Mouse (Mus musculus) B cell, adult 62 days (primary cell): ENCODE measurements around the gene Serpina3i. TPM values are rescaled to one million over a fixed set of nuclear protein-coding genes. Genes with fewer than 3 reads are reported as not detected.

Experiments used
- total RNA-seq: library from RNA; stranded (reverse); gene quantifications from 4 replicates; pipeline ENCODE4 v1.2.4, GENCODE M21; 2023

The Serpina3i gene
- total RNA-seq: 1.6 to 1.8 TPM in 2 of 4 replicates, not detected in the others

GRCm38 (mm10) chr12:104262863-104263262 is at the start of gene Serpina3i:
Gene Serpina3i, plus strand, starts transcription at chr12:104263122.

GRCm38 (mm10) chr12:104214445-104214753 is 48.5 kb upstream of the Serpina3i start, which contains the start of gene Serpina3f:
Gene Serpina3f, plus strand, starts transcription at chr12:104214544.

GRCm38 (mm10) chr12:104235915-104236314 is 27.0 kb upstream of the Serpina3i start, which contains the start of gene Serpina3g:
Gene Serpina3g, plus strand, starts transcription at chr12:104236245.

DNA sequence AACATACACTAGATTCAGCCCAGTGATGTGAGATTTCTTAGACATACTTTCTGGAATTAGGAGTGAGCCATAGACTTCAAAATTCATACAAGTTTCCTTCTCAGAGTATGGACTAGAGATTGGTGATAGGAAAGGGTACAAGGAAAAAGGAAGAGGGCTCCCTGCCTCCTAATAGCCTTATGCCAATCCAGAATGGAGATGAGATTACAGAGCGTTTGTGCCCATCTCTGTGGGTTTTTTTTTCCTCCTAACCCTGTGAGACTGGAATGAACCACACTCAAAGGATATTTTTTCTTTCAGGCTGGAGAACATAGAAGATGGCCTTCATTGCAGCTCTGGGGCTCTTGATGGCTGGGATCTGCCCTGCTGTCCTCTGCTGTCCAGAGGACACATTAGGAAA is 51.3 kb downstream of the Serpina3i start, which contains the start of gene Serpina3j:
TSS of gene Serpina3j (plus strand) at position 301 of the 400 bp plus-strand sequence.

Other genes starting within 250 kb of the Serpina3i start
- not detected in 4 replicates for gene Serpina9, start 249.4 kb upstream of the Serpina3i start, total RNA-seq
- not detected in 4 replicates for gene Serpina12, start 218.7 kb upstream of the Serpina3i start, total RNA-seq
- gene Serpina5, start 162.0 kb upstream of the Serpina3i start, total RNA-seq: not detected in 4 replicates
- not detected in 4 replicates for gene Serpina3a, start 150.4 kb upstream of the Serpina3i start, total RNA-seq
- not detected in 4 replicates for gene Serpina3b, start 135.1 kb upstream of the Serpina3i start, total RNA-seq
- not detected in 4 replicates for gene Serpina3c, start 109.3 kb upstream of the Serpina3i start, total RNA-seq
- 5.2 to 6.2 TPM (median 5.4 TPM) in 4 replicates for gene Serpina3f, start 48.6 kb upstream of the Serpina3i start, total RNA-seq
- 79.5 to 99.4 TPM (median 96.8 TPM) in 4 replicates for gene Serpina3g, start 26.9 kb upstream of the Serpina3i start, total RNA-seq
- gene Serpina3j, start 51.4 kb downstream of the Serpina3i start, total RNA-seq: not detected in 4 replicates
- not detected in 4 replicates for gene Serpina3k, start 75.4 kb downstream of the Serpina3i start, total RNA-seq
- not detected in 4 replicates for gene Serpina3m, start 75.4 kb downstream of the Serpina3i start, total RNA-seq
- 0.37 TPM in 1 of 4 replicates, not detected in the others for gene Serpina3n, start 143.6 kb downstream of the Serpina3i start, total RNA-seq
- gene Gsc, start 210.2 kb downstream of the Serpina3i start, total RNA-seq: not detected in 4 replicates